Mouse (Mus musculus) hindbrain, embryonic 11.5 days (tissue): ENCODE results near the gene Steap4. TPM values are rescaled to one million over a fixed set of nuclear protein-coding genes. Genes with fewer than 3 reads are reported as not detected.
"Not testable (repeated sequence)": the region's sequence is repeated elsewhere in the genome, so short reads cannot be mapped to it uniquely, and the experiment has no call there.

Source experiments
- ATAC-seq: fragments of 200-750 bp; cut with Nextera tagmentation; 2 replicates; pipeline ENCODE4 v1.8.0; 2017; ENCODE audit warnings: mild to moderate bottlenecking, moderate TSS enrichment, moderate library complexity; ENCODE audit not compliant: low FRiP score
- DNase-seq: peaks from one replicate; pipeline ENCODE4 v3.0.0-alpha.2; 2015; ENCODE audit warnings: low spot score
- H3K27ac ChIP-seq: fragments of 300-500 bp; sonication (generic); 2 replicates; pipeline ENCODE4 v1.5.1; 2014; ENCODE audit warnings: mild to moderate bottlenecking, low read depth, low read length
- H3K27me3 ChIP-seq: fragments of 300-500 bp; sonication (generic); 2 replicates; pipeline ENCODE4 v1.6.1; 2014; ENCODE audit warnings: mild to moderate bottlenecking, low read length, moderate library complexity, mixed read lengths; ENCODE audit not compliant: control insufficient read depth, insufficient read depth
- H3K36me3 ChIP-seq: fragments of 300-500 bp; sonication (generic); 2 replicates; pipeline ENCODE4 v1.6.1; 2014; ENCODE audit warnings: mild to moderate bottlenecking, low read length, moderate library complexity, mixed read lengths; ENCODE audit not compliant: control insufficient read depth, insufficient read depth
- H3K4me1 ChIP-seq: fragments of 300-500 bp; sonication (generic); replicated peaks from 2 replicates; pipeline ENCODE4 v1.6.1; 2014; ENCODE audit warnings: low read length, mixed read lengths; ENCODE audit not compliant: control insufficient read depth, insufficient read depth
- H3K4me2 ChIP-seq: fragments of 300-500 bp; sonication (generic); replicated peaks from 2 replicates; pipeline ENCODE4 v1.6.1; 2014; ENCODE audit warnings: mild to moderate bottlenecking, low read depth, low read length
- H3K4me3 ChIP-seq: fragments of 300-500 bp; sonication (generic); 2 replicates; pipeline ENCODE4 v1.5.1; 2014; ENCODE audit warnings: low read depth, low read length
- H3K9ac ChIP-seq: fragments of 300-500 bp; sonication (generic); 2 replicates; pipeline ENCODE4 v1.6.1; 2014; ENCODE audit warnings: low read depth, low read length
- H3K9me3 ChIP-seq: fragments of 300-500 bp; sonication (generic); 2 replicates; pipeline ENCODE4 v1.6.1; 2016; ENCODE audit warnings: low read length; ENCODE audit not compliant: control insufficient read depth
- WGBS: fragments of 180-500 bp; shearing (Covaris S2); extraction: QIAGEN DNeasy Blood & Tissue Kit; methylation state at CpG from one replicate; pipeline ENCODE4 v1.1.7; 2014; 5-methylcytosine and 5-hydroxymethylcytosine counted together
- polyA plus RNA-seq: library from polyadenylated mRNA; unstranded; fragments of >200 nt; fragmentation: Nextera tagmentation; extraction: Ambion mirVana; gene quantifications from 2 replicates; pipeline ENCODE4 v1.2.1, GENCODE M21; 2014

Gene Steap4
- polyA plus RNA-seq, 1 experiment from 2014 or later: 0.12 TPM

DNA sequence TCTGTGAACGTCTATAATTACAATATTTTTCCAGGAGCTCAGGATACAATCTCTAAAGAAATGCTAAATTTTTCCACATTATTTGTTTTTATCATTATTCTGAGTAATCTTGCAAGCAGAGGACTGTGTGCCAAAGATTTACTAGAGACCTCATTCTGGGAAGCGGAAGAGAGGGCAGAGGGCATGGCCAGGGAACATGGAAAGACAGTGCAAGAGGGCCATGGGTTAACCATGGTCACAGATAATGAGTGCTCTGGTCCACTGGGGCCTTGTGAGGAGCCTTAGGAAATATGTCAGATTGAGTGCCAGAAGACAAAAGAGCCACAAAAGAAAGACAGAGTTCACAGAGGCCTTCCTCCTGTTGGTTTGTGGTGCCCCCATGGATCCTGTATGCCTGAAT lies 12.0 kb downstream of the Steap4 start:
- H3K4me2 ChIP-seq: no peak overlapping the region
- H3K9me3 ChIP-seq: no peaks in the 10 kb centered on the region
- ATAC-seq: no peak
- no peak for DNase-seq
- H3K27me3 ChIP-seq: no peaks in the 10 kb centered on the region
- no peaks in the 10 kb centered on the region for H3K4me1 ChIP-seq
- no peaks in the 10 kb centered on the region for H3K36me3 ChIP-seq
- WGBS: 78% methylated on average over 2 of the region's 2 CpGs
- H3K4me3 ChIP-seq: no peak overlapping the region
- H3K9ac ChIP-seq: no peak overlapping the region
- no peak overlapping the region for H3K27ac ChIP-seq

DNA sequence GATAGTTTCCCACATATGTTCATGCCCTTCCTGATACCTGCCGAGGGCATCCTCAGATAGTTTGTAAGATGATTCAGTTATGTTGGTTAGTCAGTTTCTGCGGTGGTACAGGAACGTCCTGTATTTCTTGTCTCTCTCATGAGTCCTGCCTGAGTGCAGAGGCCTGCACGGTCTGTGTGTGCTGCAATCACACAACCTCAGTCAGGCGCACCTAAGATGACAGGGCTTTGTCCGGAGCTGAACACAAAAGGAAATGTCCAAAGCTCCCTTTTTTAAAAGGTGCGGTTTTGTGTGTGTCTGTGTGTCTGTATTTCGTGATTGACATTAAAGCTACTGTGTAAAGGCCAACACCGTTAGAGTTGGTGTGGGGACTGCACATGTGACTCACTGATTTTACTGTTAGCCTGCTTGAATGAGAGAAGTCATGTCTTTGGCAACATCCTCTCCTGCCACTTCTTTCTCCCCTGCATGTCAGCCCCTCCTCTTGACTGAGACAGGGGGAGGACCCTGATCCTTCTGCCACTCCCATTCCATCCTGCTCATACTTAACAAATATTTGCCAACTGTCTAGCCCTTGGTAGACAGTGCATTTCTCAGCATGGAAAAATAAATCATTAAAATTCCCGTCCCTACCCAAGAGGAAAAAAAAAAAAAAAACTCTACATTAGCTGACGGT lies 14.4 kb downstream of the Steap4 start:
- ATAC-seq (no peak), DNase-seq (no peak)
- Histone ChIP-seq H3K27ac (no peak overlapping the region), H3K27me3 (no peaks in the 10 kb centered on the region), H3K9ac (no peak overlapping the region), H3K36me3 (no peaks in the 10 kb centered on the region), H3K4me1 (no peaks in the 10 kb centered on the region), H3K4me3 (no peak overlapping the region), H3K9me3 (no peaks in the 10 kb centered on the region), H3K4me2 (no peak overlapping the region)
- WGBS: 89% methylated on average over 11 of the region's 11 CpGs

DNA sequence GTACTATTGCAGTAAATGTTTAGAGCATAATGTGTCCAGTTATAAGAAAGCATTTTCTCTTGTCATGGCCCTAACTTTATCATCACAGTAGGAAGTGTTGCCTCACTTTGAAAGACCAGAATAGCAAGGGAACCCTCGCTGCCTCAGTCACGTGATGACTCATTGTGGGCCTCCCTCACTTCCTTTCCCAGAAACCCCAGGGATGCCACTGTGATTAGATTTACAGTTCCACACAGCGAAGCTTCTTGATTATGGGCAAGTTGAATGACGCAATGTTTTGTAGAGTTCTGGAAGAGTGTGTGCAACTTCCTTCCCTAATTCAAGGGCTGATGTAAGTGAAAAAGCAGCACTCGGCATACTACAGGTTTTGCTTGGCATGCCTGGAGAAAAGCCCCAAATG lies 20.3 kb downstream of the Steap4 start:
- ATAC-seq (no peak), DNase-seq (no peak)
- WGBS: 88% methylated on average over 5 of the region's 5 CpGs
- no peak overlapping the region for H3K4me2 ChIP-seq
- no peak overlapping the region for H3K9ac ChIP-seq
- no peaks in the 10 kb centered on the region for H3K27me3 ChIP-seq
- no peaks in the 10 kb centered on the region for H3K4me1 ChIP-seq
- H3K27ac ChIP-seq: no peak overlapping the region
- H3K36me3 ChIP-seq: no peaks in the 10 kb centered on the region
- H3K9me3 ChIP-seq: no peaks in the 10 kb centered on the region
- H3K4me3 ChIP-seq: no peak overlapping the region

DNA sequence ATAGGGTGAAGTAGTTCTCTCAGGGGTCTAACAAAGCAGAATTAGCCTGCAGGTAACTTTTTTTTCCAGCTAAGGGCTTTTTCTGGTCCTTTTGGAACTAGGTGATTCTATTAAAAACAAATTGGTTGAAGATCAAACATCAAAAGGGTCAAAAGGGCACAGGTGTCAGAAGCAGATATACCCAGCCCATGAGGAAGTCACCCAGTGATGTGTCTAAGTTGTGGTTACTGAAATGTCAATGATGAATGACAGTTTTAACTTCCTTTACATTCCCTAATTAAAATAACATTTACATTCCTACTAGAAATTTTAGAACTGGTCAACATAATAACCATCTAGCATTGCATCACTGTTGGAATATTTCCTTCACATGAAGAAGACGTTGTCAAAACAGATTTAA lies 27.7 kb downstream of the Steap4 start:
- H3K27me3 ChIP-seq: no peaks in the 10 kb centered on the region
- H3K27ac ChIP-seq: no peak overlapping the region
- H3K36me3 ChIP-seq: no peaks in the 10 kb centered on the region
- DNase-seq (no peak), ATAC-seq (no peak)
- H3K4me1 ChIP-seq: no peaks in the 10 kb centered on the region
- 91% methylated on average over 1 of the region's 1 CpGs for WGBS
- H3K4me3 ChIP-seq: no peak overlapping the region
- H3K9me3 ChIP-seq: no peaks in the 10 kb centered on the region
- no peak overlapping the region for H3K4me2 ChIP-seq
- H3K9ac ChIP-seq: no peak overlapping the region

DNA sequence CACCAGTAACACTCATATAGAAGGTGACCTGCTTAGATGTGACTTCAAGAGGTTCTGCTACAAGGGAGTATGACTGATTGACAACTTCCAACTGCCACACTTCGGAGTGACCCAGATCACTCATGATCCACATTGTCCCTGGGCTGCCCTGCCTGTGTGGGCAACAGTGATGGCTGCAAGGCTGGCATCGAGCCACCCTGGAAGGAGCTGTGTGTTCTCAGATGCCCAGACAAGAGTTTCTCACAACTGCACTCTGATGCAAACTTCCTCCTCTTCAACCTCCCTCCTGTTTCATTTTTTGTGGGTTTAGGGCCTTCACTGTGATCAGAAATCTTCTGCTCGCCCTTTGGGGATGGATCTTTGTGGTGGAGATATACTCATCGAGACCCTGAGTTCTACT lies 28.2 kb downstream of the Steap4 start:
- H3K4me3 ChIP-seq: no peak overlapping the region
- H3K27ac ChIP-seq: no peak overlapping the region
- no peaks in the 10 kb centered on the region for H3K36me3 ChIP-seq
- H3K27me3 ChIP-seq: no peaks in the 10 kb centered on the region
- H3K9me3 ChIP-seq: no peaks in the 10 kb centered on the region
- ATAC-seq: no peak
- no peak overlapping the region for H3K4me2 ChIP-seq
- no peak overlapping the region for H3K9ac ChIP-seq
- no peaks in the 10 kb centered on the region for H3K4me1 ChIP-seq
- DNase-seq: no peak
- WGBS: 89% methylated on average over 4 of the region's 4 CpGs

DNA sequence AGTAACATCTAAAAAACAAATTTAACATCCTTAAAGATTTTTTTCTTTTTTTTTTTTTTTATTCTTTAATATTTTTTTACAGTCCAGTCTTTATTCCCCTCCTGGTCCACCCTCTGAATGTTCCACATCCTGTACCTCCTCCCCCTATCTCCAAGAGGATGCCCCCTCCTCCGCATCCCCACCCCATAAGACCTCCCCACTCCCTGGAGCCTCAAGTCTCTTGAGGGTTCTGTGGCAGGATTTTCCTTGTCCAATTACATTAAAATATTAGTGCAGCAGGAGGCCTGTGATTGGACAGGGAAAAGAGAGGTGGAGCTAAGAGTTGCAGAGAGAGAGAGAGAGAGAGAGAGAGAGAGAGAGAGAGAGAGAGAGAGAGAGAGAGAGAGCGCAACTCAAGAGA lies 31.4 kb downstream of the Steap4 start:
- ATAC-seq: peak; percentile 28; the same call in 1 of the 2 replicates
- not testable (repeated sequence) for H3K4me3 ChIP-seq, H3K9ac ChIP-seq, H3K27ac ChIP-seq, H3K9me3 ChIP-seq, H3K27me3 ChIP-seq, H3K4me2 ChIP-seq, DNase-seq, H3K36me3 ChIP-seq, H3K4me1 ChIP-seq
- WGBS: 86% methylated on average over 2 of the region's 2 CpGs

DNA sequence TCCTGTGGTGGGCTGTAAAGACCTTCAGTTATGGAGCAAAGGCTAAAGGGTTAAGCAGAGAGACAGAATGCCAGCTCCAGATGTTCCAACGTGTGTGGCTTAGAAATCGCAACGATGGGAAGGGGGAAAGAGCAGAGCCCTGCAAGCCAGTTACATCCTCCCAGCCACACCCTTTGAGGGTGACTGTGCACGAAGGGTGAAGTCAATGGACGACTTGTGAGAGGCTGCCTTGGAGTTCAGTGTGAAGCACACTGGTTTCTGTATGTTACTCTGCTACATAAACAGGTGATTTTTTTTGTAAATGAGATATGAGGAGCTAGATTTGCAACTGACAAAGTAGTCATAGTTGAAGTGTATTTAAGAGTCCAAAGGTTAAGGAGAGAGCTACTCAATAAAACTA lies 33.5 kb downstream of the Steap4 start:
- Histone ChIP-seq H3K36me3 (no peaks in the 10 kb centered on the region), H3K4me3 (no peak overlapping the region), H3K9ac (no peak overlapping the region), H3K27ac (no peak overlapping the region), H3K4me1 (no peaks in the 10 kb centered on the region), H3K4me2 (no peak overlapping the region), H3K27me3 (no peaks in the 10 kb centered on the region), H3K9me3 (no peaks in the 10 kb centered on the region)
- DNase-seq (no peak), ATAC-seq (no peak)
- 55% methylated on average over 5 of the region's 5 CpGs for WGBS

DNA sequence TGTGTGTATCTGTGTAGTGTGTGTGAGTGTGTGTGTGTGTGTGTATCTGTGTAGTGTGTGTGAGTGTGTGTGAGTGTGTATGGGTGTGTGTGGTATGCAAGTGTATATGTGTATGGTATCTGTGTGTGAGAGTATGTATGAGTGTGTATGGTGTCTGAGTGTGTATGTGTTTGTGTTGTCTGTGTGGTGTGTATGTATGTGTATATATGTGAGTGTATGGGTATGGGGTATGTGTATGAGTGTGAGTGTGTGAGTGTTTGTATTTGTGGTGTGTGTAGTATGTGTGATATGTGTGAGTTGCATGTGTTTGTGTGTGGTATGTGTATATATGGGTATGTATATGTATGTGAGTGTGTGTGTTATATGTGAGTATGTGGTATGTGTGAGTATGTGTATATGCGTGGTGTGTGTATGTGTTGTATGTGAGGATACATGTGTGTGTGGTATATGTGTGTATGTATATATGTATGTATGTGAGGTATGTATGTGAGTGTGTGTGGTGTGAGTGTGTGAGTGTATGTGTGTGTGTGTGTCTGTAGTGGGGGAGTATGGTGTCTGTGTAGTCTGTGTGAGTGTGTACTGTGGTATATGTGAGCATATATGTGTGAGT lies 35.1 kb downstream of the Steap4 start:
- WGBS: 96% methylated on average over 1 of the region's 1 CpGs
- 0 out of 2 replicates have a peak, but pooled peaks have one; percentile 27 for ATAC-seq

DNA sequence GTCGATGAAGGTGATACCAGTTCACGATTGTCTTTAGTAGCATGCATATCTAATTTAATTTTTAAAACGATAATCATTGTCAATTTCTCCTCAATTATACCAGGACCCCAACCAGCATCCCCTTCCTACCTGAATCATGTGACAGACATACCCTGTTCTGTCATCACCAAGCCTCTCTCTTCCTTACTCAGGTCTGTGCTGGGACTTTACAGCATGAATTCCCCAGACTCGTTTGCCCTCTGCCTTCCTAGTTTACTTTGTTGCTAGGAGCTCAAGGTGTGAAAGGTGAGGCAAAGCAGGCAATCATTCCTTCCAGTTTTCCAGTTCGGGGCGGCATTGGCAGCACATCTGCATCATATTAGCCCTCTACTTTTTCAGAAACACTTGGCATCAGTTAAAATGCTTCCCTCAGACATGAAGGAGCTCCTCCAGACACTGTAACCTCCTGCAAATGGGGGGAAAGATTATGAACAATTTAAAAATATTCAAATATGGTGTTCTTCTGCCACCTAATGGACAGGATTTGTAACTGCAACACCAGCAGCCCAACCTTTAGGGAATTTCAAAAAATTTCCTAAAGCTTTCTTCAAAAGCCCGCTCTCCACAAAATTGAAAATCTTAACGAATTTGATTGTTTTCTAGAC lies 36.3 kb downstream of the Steap4 start:
- H3K9ac ChIP-seq: no peak overlapping the region
- no peak overlapping the region for H3K4me3 ChIP-seq
- H3K36me3 ChIP-seq: no peaks in the 10 kb centered on the region
- ATAC-seq (peak; percentile 48; the same call in 1 of the 2 replicates), DNase-seq (peak; percentile 41)
- no peaks in the 10 kb centered on the region for H3K27me3 ChIP-seq
- no peak overlapping the region for H3K27ac ChIP-seq
- no peaks in the 10 kb centered on the region for H3K4me1 ChIP-seq
- H3K4me2 ChIP-seq: no peak overlapping the region
- no peaks in the 10 kb centered on the region for H3K9me3 ChIP-seq
- 60% methylated on average over 8 of the region's 8 CpGs for WGBS

More for the DNA sequence above, 35.1 kb downstream of the Steap4 start:
- Histone ChIP-seq H3K27me3 (no peaks in the 10 kb centered on the region), H3K4me2 (no peak overlapping the region), H3K4me3 (no peak overlapping the region), H3K9me3 (no peaks in the 10 kb centered on the region), H3K9ac (no peak overlapping the region), H3K4me1 (no peaks in the 10 kb centered on the region), H3K36me3 (no peaks in the 10 kb centered on the region), H3K27ac (no peak overlapping the region)
- no peak for DNase-seq
